Mouse (Mus musculus) CD8-positive naive resting alpha-beta T cell, adult 2 months (primary cell): Measurements from ENCODE around the gene Cplx1.
"Not testable (repeated sequence)": the region's sequence is repeated elsewhere in the genome, so short reads cannot be mapped to it uniquely, and the experiment has no call there.

Source experiments
- DNase-seq, 2 experiments: peaks; one replicate each; pipeline ENCODE4 v3.0.0; 2022; ENCODE audit warnings: low read depth in 2 of 2, low spot score in 2 of 2

Gene Cplx1

DNA sequence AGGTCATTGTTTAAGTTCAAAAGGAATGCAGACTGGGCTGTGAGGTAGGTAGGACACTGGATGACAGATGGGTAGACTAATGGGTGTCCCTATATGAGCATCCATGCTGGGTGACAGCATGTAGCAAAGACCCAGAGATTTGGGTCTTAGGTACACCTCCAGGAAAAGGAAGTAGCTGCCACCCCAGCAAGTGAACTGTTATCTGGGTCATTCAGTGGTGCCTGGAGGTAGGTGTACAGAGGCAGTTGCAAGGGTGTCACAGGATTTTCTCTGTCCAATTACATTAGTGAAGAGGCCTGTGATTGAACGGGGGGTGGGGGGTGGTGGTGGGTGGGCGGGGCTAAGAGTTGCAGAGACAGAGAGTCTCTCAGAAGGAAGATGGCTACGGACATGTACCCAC, 33.2 kb downstream of the Cplx1 start:
- no peak for DNase-seq

GRCm38 (mm10) chr5:108515581-108516361, 34.1 kb downstream of the Cplx1 start:
- no peak for DNase-seq

DNA sequence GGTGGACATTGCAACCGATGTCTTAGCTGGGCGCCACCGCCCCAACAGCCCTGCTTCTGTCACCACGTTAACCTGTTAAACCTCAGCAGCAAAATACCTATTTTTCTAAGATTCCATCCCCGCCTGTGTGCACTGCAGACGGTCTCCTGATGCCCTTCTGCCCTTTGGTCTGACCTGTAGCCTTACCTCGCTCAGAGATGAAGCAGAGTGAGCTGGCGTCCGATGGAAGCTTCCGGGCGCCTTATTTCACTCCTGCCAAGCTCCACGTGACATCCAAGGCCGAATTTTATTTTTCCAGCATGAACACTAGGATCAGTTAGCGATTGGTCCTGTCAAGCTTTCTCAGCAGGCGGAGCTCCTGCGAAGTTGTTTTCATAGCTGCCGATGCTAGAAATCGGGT, 47.5 kb downstream of the Cplx1 start:
- no peak for DNase-seq

DNA sequence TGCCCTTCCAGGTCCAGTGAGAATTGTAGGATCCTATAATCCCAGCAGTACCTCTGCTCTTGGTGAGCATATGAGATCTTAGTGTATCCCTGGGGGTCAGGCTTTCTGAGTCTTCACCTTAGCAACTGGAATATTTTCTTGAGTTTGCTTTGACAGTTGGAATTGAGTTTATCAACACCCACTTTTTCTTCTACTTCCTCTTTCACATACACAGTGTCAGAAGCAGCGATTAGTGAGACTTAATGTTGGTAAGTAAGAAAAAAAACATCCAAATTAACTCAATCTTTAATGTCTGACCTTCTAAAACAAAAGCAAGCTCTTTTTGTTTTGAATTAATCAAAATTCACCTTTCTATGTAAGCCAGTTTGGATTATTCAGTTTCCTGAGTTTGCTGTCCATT, 48.3 kb downstream of the Cplx1 start:
- no peak for DNase-seq

DNA sequence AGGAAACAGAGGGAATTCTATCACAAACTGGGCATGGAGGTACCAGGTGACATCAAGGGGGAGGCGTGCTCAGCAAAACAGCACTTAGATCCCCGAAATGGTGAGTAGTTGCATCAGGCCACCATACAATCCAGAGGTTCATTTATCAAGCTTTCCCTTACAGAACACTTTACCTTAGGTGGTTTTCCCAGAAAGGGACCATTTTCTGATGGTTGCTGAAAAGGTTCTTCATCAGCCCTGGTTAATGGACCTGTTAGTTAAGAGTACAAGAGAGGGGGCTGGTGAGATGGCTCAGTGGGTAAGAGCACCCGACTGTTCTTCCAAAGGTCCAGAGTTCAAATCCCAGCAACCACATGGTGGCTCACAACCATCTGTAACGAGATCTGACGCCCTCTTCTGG, 63.7 kb downstream of the Cplx1 start:
- DNase-seq, result not testable (repeated sequence)

GRCm38 (mm10) chr5:108485239-108485638, 64.6 kb downstream of the Cplx1 start:
- DNase-seq, result no peak

DNA sequence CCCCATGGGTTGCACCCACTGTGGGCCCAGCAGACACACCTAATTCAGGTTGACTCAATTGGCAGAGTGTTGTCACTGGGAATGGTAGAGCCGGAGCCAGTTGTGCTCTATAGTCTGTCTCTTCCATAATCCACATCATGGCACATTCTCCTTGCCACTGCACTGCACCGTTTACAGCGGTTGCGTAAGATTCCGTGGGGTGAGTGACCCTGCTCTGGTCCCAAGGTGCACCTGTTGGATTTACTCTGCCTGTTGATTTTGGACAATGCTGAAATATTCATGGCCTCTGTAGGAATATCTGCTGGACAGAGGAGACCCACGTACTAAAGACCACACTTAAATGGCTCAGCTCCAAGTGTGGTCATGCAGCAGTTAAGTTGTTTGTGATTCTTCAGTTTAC, 66.8 kb downstream of the Cplx1 start:
- no peak for DNase-seq

DNA sequence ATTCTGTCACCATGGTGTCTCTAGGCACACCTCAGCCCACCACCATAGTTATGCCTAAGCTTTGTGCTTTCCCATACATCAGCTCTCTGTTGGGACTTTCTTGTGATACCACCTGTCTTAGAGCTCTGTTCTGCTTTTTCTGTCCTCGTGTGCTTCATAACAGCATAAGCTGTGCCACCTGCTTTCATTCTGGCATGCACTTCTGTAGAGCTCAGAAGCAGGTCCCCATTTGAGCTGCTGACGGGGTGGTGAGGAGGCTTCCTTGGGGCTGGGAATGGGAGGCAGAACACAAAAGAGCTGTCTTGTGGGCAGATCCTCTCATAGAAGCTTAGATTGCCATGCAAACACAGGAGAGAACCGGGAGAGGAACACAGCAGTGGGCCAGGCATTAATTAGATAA, 73.8 kb downstream of the Cplx1 start:
- no peak for DNase-seq

- no peak for DNase-seq
Observed at GRCm38 (mm10) chr5:108473737-108474136, 76.1 kb downstream of the Cplx1 start.

GRCm38 (mm10) chr5:108469617-108470016, 80.2 kb downstream of the Cplx1 start:
- no peak for DNase-seq
